Mouse (Mus musculus) spleen, postnatal 14 days (tissue): ENCODE data around the gene Rpp25.

ENCODE experiments used
- DNase-seq, 2 experiments: peaks; one replicate each; pipeline ENCODE4 v3.0.0; 2021 to 2022; ENCODE audit warnings: low spot score in 2 of 2

Rpp25 gene

DNA sequence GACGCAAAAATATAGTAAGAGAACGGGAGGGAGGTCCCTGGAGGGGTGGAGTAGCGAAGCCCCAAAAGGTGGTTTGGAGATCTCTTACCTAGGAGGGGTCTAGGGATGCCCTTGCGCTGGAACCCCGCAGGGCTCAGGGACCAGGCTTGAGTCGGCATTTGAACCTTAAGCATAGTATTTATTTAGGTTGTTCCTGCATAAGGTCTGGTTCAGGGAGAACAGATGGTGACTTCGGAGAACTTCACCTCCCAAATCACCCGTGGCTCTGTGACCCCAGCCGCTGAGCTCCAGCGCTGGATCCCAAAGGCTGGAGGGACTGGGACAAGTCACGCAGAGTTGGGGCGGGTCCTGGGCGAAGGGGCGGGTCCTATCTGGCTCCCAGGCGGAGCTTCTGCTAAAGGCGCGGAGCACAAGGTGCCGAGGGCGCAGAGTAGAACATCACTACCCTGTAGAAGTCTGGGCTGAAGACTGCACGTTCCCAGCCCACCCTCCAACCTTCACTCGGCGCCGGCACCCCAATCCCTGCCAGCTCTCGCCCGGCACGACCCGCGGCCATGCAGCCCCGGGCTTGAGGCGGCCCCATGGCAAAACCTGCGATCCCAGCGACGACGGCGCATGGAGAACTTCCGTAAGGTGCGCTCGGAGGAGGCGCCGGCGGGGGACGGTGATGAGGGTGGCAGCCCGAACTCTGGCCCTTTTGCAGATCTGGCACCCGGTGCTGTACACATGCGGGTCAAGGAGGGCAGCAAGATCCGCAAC, at the start of gene Rpp25:
Gene Rpp25 (plus strand): TSS at position 405 of the 759 bp plus-strand sequence.
- DNase-seq = no peak

DNA sequence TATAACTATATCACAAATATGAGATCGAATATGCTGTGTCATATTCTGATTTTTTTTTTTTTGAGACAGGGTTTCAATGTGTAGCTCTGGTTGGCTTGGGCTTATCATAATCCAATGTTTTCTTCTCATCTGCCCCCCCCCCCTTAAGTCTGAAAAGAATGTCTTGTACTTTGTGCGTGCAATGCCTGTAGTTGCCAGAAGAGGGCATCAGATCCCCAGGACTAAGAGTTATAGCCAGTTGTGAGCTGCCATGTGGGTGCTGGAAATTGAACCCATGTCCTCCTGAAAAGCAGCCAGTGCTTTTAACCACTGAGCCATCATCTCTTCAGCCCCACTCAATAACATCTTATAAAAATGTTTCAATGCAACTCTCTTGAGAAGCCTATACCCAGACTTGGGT, 44.1 kb upstream of the Rpp25 start:
- no peak for DNase-seq

DNA sequence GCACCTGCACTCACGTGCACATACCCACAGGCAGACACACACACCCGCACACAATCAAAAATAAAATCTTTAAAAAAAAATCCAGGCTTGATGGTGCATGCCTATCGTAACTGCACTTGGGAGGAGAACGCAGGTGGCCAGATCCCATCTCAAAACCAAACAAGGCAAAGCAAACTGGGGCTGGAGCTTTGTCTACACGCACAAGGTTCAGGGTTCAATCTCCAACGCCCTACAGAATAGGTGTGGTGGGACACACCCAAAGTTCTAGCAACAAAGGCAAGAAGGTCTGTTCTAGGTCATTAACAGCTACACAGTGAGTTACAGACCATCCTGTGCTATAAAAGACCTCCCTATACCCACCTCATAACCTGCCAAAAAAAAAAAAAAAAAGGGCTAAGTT, 41.0 kb upstream of the Rpp25 start:
- DNase-seq = no peak

DNA sequence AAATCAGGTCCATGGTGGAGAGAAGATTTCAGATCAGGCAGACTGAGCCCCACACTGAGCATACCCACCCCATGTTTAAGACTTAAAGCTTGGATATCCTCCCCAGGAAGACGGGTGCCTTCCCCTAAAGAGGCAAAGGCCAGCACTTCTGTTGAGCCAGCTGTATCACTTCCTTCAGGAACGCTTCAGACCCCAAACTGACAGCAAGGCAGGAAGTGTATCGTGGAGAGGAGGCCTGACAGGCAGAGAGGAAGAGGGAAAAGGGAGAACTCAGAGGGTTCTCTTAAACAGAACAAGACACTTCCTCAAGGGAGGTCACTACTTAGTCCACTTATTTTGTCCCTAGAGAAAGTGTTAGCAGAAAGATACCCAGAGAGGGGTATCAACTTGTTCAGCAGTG, 37.7 kb upstream of the Rpp25 start:
- no peak for DNase-seq

DNA sequence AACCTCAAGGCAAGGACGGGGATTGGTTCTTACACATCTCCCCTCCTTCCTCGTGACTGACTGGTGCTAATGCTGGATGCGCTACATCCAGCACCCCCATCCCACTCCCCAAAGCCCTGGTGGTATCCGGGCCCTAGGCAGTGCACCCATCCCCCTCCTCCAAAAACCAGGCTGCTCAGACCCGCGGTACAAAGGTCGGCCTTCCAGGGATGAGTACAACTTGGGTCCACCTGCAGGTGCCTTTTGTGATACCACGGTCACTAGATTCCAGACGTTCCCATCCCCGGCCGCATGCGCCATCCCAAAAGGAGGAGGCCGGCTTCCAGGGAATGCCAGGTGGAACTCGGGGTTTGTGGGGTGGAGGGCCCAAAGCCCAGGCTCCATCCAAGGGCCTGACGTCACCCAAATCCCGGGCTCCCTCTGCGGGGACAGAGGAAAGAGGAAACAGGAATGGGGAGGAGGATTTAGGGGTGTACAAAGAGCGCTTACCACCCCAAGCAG, 36.5 kb upstream of the Rpp25 start:
- no peak for DNase-seq

DNA sequence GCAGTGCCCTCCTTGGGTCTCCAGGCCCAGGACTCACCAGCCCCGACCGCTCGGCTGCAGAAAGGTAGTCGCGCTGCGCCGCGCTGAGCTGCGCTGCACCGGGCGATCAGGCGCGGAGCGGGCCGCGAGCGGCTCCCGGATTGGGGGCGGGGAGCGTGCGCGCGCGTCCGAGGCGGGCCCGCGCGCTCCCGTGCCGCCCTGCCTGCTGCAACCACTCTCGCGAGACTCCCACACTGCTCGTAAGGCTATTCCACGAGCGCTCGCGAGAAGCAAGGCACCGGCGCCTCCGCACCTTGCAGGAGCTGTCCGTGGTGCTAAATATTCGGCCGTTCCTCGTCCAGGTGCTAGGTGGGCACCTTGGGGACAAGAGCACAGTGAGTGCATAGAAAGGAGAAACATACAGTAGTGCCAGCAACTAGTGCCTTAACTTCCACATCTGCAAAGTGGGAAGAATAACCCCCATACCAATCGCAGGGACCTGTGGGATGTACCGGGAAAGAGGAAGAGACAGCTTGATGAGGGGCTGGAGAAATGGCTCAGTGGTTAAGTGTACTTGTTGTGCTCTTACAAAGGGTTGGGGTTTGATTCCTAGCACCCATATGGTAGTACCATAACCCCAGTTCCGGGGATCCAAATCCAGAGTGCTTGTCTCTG, 35.8 kb upstream of the Rpp25 start, which contains the start of gene Scamp5:
Gene Scamp5 (minus strand): TSS at position 165 of the 654 bp plus-strand sequence.
- DNase-seq = peak; percentile 39 to 69

DNA sequence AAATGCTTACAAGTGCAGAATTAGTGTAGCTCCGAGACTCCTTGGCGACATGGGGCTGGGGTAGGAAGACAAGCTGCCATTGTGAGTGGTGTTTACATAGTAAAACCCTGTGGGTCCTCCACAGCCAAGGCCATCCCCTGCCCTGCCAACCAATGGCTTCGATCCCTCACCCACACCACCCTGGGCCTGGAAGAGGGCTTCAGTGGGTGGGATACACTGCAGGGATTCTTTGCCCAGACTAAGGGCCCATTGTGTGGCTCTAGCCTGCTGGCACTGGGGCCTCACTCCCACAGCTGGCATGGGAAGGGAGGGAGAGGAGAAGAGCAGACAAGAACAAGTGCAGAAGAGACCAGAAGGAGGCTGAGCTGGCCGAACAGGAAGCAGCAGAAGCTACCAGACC, 34.9 kb upstream of the Rpp25 start:
- DNase-seq = no peak

DNA sequence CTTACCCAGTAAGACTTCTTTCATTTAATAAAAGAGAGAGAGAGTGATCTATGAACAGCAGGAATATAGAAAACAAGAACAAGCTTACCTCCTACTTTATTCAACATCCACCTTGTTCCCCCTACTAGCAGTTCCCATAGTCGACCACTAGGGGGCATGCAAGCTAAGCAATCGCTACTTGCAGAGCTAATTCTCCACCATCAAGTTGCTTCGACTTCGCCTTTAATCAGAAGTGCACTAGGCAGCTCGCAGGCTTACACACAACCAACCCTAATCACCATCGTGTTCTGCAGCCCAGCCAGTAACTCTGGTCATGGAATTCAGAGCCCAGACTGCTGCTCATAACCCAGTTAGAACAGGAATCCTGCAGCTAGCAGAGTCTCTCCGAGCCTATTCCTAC, 18.1 kb upstream of the Rpp25 start:
- peak; percentile 54 to 77 for DNase-seq

DNA sequence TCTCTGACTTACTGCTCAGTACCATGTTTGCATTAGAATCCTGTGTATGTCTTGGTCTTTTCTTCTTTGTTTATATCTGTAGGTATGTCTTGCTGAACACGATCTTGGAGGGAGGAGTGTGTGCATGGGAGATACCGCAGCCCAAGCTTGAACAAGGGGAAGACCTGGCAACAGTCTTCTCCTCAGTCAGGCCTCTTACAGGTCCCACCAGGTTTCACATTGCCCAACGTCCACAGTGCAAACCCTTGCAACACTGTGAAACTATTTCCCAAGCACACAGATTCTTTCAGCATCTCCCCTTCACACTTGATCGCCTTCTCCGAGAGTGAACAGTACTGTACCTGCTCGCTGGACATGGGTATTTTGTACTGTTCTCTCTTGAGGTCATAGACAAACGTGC, 16.0 kb upstream of the Rpp25 start:
- no peak for DNase-seq

DNA sequence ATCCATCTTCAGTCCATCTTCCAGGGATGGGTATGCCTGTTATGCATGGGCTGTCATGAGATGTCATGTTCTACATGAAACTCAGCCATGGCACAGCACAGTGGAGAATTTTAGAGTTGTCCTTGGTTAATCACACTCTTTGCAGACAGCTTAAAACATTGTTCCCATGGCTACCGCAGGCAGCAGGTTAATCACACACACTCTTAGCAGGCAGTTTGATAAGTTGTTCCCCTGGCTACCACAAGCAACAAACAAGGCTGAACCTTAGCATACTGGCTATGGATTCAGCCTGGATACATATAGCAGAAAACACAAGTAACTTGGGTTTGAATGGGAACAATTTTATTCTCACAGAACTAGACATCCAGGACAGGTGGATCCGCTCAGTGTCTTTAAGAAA, 10.3 kb upstream of the Rpp25 start:
- no peak for DNase-seq

DNA sequence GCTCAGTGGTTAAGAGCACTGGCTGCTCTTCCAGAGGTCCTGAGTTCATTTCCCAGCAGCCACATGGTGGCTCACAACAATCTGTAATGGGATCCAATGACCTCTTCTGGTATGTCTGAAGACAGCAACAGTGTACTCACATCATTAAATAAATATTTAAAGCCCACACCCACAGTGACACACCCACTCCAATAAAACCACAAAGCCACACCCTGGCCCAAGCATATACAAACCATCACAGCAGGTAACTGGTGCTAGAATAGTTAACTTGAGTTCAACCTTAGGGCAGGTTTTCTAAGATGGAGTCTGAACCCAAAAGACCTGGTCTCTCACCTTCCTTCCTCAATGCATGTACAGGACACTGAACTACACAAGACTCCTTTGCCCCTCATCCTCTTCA, 8.9 kb upstream of the Rpp25 start:
- DNase-seq = no peak

DNA sequence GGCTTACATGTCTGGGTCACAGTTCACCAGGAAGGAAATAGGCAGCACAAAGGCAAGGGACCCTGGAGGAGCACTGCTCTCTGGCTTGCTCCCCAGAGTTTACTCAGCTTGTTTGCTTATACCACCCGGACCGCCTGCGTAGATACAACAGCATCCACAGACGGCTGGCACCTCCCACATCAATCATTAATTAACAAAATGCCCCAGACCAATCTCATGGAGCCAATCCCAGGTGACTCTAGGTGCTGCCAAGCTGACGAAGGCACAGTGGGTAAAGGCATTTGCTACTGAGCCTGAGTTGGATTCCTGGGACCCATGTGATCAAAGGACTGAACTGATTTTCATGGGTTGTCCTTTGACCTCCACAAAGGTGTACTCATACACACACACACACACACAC, 6.6 kb upstream of the Rpp25 start:
- DNase-seq = no peak

DNA sequence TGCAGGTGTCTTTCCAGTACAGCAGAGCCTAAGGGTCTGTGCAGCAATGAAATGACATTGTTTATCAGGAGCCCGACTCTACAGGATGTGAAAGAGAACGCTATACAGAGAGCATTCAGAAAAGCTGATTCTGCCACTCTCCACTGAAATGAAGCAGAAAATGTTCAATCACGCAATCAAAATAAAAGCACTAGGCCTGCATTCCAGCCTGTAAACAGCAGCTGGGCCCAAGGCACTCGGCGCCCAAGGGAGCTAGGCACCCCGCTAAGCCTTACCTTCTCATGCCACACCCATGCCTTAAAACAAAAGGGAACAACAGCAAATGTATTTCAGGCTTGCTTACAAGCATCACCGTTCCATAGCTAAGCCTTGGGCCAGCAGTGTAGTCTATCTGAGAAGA, 5.3 kb upstream of the Rpp25 start:
- DNase-seq = no peak

DNA sequence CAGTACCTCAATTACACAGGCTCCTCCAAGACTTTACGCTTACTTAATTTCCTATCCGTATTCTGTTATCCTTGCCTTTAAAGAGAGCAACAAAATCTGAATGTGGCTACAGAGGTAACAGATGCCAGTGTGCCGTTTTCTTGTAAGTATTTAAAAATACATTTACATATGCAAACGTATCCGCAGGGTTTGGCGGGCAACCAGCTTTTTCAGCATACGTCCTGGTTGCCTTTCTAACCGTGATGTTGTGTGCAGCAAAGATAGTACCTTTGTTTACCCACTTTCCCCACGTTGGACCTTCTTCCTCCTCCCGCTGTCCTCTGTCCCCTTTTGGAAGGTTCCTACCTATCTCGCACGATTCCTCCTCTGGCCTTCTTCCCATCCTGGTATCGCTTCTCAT, 2.4 kb upstream of the Rpp25 start:
- DNase-seq = no peak

DNA sequence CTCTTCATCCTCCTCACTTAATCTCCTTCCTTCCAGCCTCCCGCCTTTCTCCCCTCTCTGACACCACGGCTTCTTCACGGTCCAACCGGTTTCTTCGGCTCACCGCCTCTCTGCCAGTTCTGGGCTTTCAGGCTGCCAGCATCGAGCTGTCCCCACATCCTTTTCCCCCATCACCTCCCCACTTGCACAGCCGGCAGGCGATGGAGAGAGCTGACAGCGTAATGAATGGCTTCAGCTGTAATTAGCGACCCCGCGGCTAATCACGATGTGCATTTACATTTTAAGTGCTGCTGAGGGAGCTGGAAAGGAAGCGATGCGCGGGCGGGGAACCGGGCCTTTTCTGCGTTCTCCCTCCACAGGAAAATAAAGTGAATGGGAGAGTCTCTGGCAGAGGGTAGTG, 2.0 kb upstream of the Rpp25 start:
- DNase-seq = no peak

DNA sequence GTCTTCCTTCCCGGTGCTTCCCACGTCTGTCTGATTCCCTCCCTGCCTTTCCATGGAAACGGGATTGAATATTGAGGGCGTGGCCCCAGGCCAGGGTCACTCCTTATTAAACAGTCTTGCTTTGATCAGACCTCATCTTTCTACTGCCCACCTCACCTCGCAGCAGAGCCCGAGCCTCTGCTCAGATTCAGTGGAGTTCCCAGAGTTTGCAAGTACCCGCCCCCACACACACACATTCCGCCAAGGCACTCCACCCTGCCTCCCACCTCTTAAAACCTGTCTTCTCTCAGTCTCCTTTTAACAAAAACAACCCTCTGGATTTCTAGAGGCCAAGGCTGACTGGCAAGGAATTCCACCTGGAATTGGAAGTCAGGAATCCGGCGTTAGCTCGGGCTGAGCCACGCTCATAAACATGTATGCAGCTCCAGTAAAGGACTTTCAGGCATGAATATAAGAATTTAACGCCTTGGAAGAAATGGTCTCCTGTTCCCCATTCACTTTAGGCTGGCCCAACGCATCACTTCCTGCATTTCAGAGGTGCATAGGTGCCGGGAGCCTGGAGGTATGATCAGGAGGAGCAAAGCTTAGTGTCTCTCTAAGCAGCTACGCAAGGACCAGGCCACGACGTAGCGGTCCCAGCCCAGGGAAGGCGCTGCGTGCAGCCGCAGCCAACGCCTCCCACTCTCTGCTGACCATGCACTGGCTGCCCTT, 760 bp upstream of the Rpp25 start:
- no peak for DNase-seq

DNA sequence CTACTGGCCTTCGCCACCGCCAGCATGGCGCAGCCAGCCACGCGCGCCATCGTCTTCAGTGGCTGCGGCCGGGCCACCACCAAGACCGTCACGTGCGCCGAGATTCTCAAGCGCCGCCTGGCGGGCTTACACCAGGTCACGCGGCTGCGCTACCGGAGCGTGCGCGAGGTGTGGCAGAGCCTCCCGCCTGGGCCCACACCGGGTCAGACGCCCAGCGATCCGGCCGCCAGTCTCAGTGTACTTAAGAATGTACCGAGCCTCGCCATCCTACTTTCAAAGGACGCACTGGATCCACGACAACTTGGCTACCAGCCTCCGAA, 515 bp downstream of the Rpp25 start:
- DNase-seq = peak in 1 of 2 experiments; percentile 45

DNA sequence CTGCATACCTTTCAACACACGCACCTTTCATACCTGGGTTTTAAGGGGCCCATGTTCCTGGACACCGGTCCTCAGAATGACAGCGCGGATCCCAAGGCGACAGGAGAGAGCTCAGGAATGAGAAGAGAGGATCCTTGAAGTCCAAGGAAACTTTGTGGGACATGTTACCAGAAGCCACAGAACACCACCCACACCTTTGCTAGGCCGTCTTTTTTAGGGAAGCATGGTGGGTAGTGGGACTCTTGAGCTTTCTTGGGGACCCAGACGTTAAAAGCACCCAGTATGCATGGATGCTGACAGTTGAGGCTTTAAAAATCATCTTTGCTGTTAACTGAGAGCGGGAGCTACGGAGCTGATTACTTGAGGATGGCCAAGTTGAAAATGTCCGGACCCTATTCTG, 1.1 kb downstream of the Rpp25 start:
- DNase-seq = no peak

DNA sequence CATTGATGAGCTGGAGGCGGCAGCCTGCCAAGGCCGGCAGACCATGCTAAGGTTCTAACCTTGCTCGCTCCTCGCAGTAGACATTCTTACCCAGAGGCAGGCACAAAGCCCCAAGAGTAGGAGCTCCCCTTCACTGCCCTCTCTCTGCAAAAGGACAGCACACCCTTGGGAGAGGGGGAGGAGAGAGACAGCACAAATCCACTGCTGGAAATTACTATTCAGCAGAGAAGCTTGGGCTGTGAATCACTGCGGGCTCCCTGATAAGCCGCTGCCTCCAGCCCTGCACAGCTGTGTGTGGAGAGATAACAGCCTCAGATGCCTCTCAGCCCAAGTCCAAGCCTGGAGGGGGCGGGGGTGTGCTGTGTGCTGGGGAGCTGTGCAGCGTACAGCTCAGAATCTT, 1.9 kb downstream of the Rpp25 start:
- peak in 1 of 2 experiments; percentile 36 for DNase-seq

DNA sequence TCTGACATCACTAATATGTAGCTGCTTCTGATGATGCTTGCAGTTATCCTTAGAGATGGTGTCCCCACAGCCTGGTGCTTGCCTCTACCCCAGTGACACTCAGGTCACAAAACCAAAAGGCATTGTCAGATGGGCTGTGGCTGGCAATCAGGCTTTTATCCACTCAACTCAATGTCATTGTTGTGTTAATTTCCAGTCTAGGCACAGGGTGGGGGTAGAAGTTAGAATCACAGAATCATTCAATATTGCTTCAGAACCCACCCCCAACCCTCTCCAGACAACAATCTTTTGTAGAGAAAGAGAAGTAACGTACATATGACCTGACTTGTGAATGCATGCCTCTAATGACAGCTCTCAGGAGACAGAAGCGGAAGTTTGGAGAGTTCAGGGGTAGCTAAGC, 6.8 kb downstream of the Rpp25 start:
- DNase-seq = no peak

DNA sequence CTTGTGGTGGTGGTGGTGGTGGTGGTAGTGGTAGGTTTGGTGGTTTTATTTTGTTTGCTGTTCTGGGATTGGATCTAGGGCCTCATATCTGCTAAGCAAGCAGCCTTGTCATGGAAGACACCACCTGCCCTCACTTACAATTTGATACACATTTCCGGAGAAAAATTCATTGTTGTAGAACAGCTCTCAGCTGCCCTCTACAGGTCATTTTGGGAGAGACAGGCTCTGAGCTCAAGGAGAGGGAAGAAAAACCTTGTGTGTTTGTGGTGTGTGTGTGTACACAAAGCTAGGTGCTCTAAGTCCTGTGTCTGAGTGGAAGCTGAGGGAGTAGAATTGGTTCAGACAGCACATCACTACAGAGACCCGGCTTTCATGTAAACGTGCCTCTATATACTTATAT, 13.3 kb downstream of the Rpp25 start:
- DNase-seq = peak in 1 of 2 experiments; percentile 58

DNA sequence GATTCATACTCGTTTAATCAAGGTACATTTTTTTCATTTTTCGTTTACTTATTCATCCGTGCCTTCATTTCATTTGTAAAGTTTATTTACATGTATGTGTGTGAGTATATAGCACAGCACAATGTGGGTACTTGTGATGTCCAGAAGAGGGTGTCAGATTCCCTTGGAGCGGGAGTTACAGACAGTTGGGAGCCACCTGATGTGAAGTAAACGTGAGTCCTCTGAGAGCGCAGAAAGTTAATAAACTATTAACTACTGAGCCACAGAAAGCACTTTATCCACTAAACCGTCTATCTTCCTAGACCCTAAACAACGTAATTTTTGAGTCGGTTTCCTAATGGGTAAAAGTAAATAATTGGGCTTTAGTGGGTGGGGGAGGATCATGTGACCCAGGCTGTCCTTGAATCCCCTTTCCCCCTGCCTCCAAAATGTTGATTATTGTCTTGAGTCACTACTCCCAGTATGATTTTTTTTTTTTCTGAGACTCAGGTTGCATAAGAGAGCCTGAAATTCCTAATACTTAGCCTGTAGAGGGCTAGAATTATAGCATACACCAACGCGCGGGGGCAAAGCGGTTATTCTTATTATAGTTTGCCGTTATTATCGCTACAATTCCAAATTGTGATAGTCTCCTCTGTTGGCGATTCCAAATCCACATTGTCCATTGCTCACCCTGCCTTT, 16.7 kb downstream of the Rpp25 start:
- DNase-seq = no peak
